Mouse (Mus musculus) gastrocnemius, postnatal 25 days (tissue): Measurements from ENCODE around the gene Tmem175. TPM values are rescaled to one million over a fixed set of nuclear protein-coding genes. Genes with fewer than 3 reads are reported as not detected.

Source experiments
- DNase-seq: peaks from one replicate; pipeline ENCODE4 v3.0.0; 2022
- total RNA-seq, 2 experiments: library from RNA; stranded (reverse); gene quantifications; 1 replicate in 1 of 2; 2 replicates in 1 of 2; pipeline ENCODE4 v1.2.3; 2021

Tmem175 gene
- total RNA-seq, 2 experiments from 2014 or later: 5.2 to 5.4 TPM

DNA sequence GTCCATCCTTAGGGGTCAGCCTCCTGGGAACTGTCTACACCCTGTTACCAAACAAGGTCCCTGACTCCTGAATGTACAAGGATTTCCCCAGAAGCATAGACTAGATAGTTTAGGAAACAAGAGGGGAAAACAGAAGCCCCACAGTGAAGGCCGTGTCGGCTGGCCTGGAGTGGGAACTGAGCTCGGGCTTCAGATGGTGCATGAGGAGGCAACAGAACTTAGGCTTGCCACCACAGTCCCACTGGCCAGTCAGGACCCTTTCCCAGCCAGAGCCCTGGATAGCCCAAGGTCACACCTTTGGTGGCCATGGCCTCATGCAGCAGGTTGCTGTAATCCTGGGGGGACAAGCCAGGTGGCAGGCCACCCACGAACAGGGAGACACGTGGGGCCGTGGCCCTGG lies 23.8 kb downstream of the Tmem175 start:
- no peak for DNase-seq

DNA sequence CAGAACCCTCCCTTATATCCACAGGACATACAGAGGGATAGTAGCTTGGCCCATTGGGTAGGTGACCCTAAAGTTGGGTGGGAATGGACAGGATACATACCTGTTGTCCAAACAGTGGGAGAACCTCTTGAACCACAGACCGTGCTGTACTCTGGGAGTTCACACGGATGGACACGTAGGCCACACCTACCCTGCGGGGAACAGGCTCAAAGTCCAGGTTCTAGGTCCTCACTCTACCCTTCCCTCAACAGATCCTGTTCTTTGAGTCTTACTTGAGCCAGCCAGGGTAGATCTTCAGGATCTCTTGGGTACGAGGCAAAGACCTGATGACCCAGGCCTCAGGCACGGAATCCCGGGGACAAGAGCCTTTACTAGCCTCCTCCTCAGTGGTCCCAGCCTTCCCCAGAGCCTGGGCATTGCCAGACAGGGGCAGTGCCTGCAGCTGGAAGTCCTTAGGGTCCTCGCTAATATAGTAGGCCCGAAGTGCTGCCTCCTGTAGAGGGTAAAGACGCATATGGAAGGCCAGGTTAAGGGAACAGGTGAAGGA lies 24.9 kb downstream of the Tmem175 start:
- no peak for DNase-seq

DNA sequence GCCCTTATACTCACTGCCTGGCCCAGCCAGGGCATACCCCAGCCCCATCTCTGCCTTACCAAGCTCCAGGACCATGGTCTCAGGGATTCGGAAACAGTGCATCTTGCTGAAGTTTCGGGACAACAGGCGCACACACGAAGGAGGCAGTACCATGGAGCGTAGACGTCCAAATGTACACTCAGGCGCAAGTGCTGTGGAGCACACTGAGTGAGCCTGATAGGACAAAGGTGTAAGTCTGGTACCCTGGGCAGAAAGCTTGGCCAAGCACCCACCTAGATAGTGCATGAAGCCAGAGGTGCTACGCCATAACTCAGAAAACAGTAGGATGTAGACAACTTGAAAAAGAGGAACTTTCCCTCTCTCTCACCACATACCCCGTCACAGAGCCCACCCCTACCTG lies 25.8 kb downstream of the Tmem175 start:
- no peak for DNase-seq

DNA sequence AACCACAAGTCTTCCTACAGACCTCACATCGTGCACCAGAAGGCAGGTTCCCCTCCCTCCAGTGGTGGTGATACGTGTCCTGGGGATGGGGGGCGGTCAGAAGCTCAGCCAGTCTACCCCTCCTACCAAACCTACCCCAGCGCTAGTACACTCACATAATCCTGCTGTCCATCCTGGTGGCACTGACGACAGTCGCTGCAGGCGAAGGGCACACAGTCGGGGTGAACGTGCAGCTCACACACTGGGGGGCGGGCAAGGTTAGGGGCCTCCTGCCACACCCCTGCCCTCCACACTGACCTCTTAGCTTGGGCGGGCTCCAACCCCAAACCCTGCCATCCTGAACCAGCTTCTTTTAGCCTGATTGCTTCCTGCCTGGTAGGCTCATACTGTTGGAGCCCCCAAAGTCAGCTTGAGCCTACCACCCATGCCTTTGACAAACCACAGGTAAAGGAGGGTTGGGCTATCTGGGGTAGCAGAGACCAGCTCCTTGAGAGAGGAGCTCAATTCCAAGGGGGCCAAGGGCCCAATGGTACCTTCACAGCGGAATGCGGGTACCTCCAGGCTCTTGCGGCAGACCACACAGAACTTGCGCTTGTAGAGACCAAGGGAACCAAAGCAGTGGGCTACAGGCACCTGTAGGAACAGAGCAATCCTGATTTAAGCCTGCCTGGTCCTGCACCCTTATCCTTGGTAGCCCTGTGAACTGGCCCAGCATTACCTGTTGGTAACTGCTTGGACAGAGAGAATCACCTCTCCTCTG lies 26.5 kb downstream of the Tmem175 start:
- no peak for DNase-seq

GRCm38 (mm10) chr5:108657406-108657805 lies 27.8 kb downstream of the Tmem175 start:
- DNase-seq: no peak

DNA sequence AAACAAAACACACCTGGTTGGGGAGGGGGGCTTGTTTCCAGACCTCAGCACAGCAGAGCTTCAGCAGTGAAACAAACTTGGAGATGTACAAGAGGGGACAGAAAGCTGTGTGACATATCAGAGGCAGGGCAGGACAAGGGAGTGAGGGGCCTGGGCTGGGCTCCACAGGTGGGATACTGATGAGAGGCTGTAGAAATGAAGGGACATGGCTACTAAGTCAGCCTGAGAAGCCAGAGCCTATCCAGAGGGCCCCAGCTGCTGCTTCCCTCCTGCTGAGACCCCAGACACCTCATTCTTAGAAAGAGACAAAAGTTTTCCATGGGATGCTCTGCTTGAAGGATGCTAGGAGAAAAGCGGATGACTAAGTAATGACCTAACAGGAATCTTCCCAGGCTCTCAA lies 29.0 kb downstream of the Tmem175 start:
- no peak for DNase-seq

DNA sequence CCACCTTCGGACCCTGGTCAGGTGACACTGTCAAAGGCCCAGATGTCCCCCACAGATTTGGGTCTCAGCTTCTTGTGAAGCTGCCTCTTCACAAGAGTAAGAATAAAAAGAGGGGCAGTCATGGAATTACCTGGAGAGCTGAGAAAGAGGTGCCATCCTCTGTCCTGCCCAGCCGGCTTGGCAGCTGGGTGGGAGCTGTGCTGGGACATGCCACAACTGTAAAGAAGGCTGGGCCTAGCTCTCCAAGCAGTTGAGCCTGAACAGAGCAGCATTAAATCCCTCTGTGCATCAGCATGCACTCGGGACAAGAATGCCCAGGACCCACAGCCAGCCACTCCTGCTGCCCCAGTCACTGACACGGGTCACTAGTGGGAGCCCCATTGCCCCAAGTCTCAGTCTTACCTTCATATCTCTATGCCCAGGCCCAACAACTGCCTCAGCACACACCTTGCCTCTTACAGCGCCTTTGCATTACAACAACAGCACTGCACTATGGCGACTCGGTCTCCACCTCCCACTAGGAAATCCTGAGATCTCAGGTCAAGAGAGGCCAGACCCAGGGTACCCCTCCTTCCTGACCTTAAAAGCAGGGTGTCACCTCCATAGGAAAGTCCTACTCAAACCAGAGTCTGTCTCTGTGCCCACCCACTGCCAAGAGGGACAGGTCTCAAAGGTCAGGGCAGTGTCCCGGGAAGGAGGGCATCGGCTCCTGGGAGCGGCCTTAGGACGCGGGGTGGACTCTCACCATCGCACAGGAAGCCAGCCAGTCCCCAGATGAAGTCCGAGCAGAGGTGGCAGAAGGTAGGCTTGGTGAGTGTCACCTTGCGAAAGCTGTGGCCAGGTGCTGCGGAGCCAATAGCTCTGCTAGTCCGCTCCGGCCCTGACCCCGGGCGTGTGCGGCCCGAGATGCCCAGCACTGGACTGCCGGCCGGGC lies 30.4 kb downstream of the Tmem175 start, which contains the start of gene Idua:
Gene Idua, plus strand, starts transcription at position 634 of the 934 bp plus-strand sequence.
- no peak for DNase-seq

DNA sequence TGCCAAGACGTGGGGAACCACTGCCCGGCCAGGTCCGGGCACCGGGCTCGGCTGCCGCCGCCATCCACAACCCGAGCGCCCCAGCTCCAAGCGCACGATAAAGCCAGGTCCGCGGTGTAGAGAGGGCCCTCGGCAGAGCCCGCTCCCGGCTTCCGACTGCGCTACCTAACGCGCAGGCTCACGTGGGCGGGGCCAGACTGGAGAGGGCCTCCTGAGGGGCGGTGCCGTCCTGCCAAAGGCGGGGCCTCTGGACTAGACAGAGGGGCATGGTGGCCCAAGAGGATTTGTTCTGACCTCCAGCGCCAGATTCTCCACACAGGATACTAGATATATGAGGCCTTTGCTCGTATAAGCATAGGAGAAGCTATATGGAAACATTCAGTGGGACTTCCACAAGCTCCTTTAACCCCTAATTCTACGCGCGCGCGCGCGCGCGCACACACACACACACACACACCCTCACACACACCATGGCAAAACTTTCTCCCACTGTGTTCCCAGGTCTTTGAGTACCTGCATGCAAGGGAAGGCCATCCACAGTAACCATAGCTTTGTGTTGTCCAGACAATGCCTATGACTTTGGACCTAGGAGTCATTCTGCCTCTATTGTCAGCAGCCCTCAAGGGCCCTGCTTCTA lies 31.2 kb downstream of the Tmem175 start:
- peak; percentile 88 for DNase-seq

- no peak for DNase-seq
These were observed 33.2 kb downstream of the Tmem175 start for GRCm38 (mm10) chr5:108662772-108663171.

GRCm38 (mm10) chr5:108665066-108665465 lies 35.5 kb downstream of the Tmem175 start:
- no peak for DNase-seq

GRCm38 (mm10) chr5:108667370-108667769 lies 37.8 kb downstream of the Tmem175 start:
- no peak for DNase-seq

DNA sequence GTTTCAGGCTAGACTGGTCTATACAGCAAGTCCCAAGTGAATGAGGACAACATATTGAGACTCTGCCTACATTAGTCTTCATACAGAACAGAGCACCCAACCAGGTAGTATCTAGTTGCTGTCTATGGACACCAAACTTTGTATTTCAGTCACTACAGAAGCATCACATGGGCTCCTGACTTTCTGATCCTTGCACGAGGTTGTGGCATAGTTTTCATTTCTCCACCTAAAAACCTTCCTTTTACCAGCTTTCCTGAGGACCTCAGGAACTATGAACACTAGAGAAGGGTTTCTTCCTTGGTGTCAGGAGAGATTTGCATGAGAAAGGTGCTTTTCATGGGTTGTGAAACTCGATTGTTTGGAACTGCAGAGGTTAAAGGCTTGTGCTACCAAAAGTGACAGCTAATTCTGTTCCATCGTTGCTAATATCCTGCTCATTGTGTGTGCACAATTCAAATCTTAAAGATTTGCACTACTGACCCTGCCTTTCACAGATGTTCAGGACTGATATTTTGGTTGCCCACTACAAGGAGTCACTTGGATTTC lies 38.9 kb downstream of the Tmem175 start:
- DNase-seq: no peak

DNA sequence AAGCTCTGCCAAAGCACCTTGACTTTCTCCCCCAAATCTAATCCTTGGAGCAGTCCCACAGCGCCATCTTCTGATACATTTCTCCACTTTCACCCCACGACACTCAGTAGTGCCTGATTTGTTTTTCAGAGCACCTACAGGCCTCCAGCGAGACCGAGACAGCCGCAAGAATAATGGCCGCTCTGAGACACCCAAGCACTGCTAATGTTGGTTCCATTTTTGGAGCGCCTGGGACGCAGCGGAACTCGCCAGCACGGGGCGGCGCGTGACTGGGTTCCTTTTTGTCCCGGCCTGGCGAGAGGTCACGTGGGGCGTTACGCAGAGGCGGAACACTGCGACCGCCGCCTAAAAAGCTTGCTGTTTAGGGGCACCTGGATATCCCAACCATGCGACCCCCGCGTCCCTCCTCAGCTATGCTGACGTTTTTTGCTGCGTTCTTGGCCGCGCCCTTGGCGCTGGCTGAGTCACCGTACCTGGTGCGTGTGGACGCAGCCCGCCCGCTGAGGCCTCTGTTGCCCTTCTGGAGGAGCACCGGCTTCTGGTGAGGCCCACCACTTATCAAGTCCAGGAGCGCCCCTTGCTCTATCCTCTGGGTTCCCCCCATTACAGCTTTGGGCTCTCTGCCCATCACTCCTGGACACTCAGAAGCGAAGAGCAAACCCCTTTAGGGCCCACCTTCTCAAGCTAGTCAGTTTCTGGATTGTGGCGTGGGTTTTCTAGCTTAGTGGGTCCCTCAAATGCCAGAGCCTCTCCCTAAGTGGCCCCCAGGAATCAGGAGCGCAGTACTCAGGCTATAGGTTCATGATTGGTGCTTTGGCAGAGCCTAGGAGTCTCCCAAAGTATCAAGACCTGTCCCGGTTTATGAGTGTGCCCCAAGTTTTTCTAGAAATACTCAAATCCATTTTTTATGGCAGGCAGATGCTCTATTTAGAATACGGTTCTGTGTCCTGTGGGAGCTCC lies 39.7 kb downstream of the Tmem175 start, which contains the start of gene Dgkq:
Gene Dgkq, minus strand, starts transcription at position 696 of the 960 bp plus-strand sequence.
- DNase-seq: peak; percentile 89

DNA sequence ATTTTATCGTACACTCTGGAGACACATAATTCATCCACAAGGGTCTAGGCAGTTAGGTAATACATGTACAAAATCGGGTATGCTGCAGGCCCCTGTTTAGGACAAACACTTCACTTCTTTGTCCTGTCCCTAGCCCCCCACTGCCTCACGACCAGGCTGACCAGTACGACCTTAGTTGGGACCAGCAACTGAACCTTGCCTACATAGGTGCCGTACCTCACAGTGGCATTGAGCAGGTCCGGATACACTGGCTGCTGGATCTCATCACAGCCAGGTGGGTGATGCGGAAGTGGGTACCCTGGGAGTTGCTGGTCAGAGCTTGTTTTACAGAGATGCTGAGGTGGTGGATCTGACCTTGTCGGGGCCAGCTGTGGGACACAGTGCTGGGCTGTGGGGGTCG lies 40.4 kb downstream of the Tmem175 start:
- DNase-seq: no peak

DNA sequence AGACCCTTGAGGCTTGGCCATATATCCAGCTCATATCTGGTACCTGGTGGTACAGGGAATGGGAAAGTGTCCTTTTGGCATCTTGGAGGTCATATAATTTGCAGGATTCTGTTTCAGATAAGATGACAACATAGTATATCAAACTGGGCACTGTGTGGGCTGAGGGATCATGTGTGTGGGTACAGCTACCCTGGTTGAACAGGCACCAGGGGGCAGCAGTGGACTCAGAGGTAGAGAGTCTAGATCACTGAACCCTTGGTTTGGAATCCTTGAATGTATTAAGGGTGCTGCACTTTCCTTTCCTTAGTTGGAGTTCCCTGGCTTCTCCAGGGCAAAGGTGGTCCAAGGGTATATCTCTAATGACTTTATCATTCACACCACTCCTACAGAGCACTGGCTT lies 41.2 kb downstream of the Tmem175 start:
- DNase-seq: no peak

- DNase-seq: no peak
These were observed 42.2 kb downstream of the Tmem175 start for GRCm38 (mm10) chr5:108671757-108672156.

DNA sequence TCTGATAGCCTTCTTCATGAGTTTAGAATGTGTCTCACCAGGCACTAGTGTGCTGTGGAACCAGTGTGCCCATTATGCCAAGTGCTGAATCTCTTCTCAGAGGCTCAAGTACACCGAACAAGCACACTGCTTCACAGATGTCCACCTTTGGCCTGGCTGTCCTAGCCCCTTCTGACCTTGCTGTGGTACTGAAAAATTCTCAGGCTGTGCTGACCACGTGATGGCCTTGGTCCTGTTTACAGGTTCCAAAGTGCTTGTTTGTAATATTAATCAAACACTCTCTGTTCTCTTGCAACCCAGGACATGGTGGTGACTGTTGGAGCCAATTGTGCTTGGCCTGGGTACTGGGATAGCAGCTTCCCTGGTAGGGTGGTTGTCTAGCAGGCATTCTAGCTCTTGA lies 45.1 kb downstream of the Tmem175 start:
- no peak for DNase-seq

GRCm38 (mm10) chr5:108675251-108675816 lies 45.8 kb downstream of the Tmem175 start, which contains the start of gene Slc26a1:
TSS of gene Slc26a1 (minus strand) at chr5:108675569.
- no peak for DNase-seq

GRCm38 (mm10) chr5:108676772-108677498 lies 47.4 kb downstream of the Tmem175 start:
- DNase-seq: no peak
